Mouse (Mus musculus) spleen, adult 2 months (tissue): ENCODE measurements around the gene Ubac2.

Source experiments
- CTCF ChIP-seq: fragments of 200-500 bp; IDR thresholded peaks from 2 replicates; pipeline ENCODE4 v1.5.1; 2011; ENCODE audit warnings: mild to moderate bottlenecking, inconsistent platforms; ENCODE audit not compliant: insufficient read depth, insufficient read length, insufficient replicate concordance; ENCODE audit errors: extremely low read depth
- POLR2A ChIP-seq: fragments of 200-500 bp; IDR thresholded peaks from 2 replicates; pipeline ENCODE4 v1.6.1; 2011; ENCODE audit warnings: low read depth, low read length, inconsistent platforms

DNA sequence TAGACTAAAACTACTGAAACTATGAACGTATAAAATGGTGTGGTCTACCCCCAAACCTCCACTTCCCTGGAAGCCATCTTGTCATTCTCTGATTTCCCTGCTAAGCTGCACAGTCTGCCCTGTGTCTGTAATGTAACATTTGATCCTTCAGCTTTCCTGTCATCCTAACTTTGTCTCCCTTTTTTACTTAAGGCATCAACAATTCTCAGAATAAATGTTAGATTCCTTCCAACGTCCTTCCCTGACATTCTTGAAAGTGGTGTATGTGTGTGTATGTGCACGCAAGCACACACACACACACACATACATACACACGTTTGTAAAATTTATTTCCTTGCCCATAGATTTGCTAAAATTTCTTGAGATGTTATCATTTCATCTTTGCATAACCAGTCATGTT, 81.6 kb downstream of the Ubac2 start:
- TF ChIP-seq POLR2A, result no peak
- no peak for TF ChIP-seq CTCF
